Mouse (Mus musculus): ENCODE data around the gene Fam19a3. TPM values are rescaled to one million over a fixed set of nuclear protein-coding genes. Genes with fewer than 3 reads are reported as not detected.

Gene Fam19a3
- polyA plus RNA-seq (2014; fragmentation: Nextera tagmentation; extraction: Ambion mirVana) = 1.0 and 1.9 TPM in 2 replicates

DNA sequence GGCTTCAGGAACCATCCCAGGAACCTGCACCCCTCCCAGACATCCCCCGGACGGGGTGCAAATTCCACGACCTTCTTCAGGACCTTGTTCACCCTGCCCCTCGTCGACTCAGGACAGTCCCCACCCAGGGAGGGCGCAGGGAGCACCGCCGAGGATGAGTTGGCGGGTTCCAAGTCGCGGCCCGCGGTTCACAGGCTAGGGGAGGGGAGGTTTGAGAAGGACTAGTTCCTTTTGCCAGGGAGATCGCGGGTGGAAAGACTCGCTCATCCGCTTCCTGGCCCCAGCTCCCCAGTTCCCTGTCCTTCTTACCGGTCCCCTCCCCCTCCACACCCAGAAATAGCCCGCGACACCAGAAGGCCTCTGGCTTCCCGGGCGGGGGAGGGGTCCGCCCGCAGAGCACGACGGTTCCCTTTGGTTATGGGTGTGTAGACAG is at the start of gene Fam19a3:
Gene Fam19a3, minus strand, starts transcription at position 370 of the 433 bp plus-strand sequence.
- peak within 1 kb of the TSS; percentile 67 to 71 for H3K4me3 ChIP-seq (ENCODE audit: control insufficient read depth in 1 of 2, insufficient read depth in 1 of 2, low read depth in 1 of 2, low read length in 2 of 2)
- ATAC-seq (ENCODE audit: insufficient number of reproducible peaks, insufficient read depth, low FRiP score, low read depth) = peak; percentile 55
- H3K4me1 ChIP-seq (ENCODE audit: control insufficient read depth in 2 of 2, insufficient read depth in 2 of 2, low read length in 2 of 2) = peaks cover 17 to 21% of the 10 kb centered on the region in 2 experiments
- H3K27ac ChIP-seq (replicated peaks in 1 of 2; ENCODE audit: control insufficient read depth in 1 of 2, insufficient read depth in 1 of 2, low read depth in 2 of 2, low read length in 2 of 2) = peak within 1 kb of the TSS; percentile 84 to 93
- H3K4me2 ChIP-seq (ENCODE audit: low read length) = peak within 1 kb of the TSS; percentile 98
- H3K9me3 ChIP-seq (ENCODE audit: control insufficient read depth, low read length) = no peaks in the 10 kb centered on the region
- peak within 1 kb of the TSS; percentile 78 for H3K9ac ChIP-seq (ENCODE audit: low read length)
- 0% methylated on average over 26 of the region's 26 CpGs for WGBS
- H3K36me3 ChIP-seq (ENCODE audit: control insufficient read depth, insufficient read depth, low read length) = peaks cover 16% of the 10 kb centered on the region
- H3K27me3 ChIP-seq (ENCODE audit: control insufficient read depth, insufficient read depth, low read length) = peaks cover 10% of the 10 kb centered on the region

DNA sequence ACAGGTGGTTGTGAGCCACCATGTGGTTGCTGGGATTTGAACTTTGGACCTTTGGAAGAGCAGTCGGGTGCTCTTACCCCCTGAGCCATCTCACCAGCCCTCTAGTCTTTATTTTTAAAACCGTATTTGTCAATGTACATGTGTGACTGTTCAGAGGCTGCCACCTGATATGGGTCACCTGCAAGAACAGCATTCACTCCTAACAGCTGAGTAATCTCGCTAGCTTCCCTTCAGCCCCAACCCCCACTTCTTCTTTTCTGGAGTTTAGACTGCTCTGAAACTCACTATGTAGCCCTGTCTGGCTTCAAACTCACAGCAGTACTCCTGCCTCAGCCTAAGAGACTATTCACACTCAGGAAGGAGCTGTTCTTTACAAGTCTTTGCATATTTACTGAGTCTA is 40.8 kb upstream of the Fam19a3 start:
- Histone ChIP-seq H3K9ac (ENCODE audit: low read length) (no peak overlapping the region), H3K27ac (replicated peaks in 1 of 2; ENCODE audit: control insufficient read depth in 1 of 2, insufficient read depth in 1 of 2, low read depth in 2 of 2, low read length in 2 of 2) (no peak overlapping the region), H3K4me1 (ENCODE audit: control insufficient read depth in 2 of 2, insufficient read depth in 2 of 2, low read length in 2 of 2) (peaks cover 4 to 21% of the 10 kb centered on the region in 2 experiments; a peak in 3 of 4 replicates), H3K9me3 (ENCODE audit: control insufficient read depth, low read length) (no peaks in the 10 kb centered on the region), H3K4me2 (ENCODE audit: low read length) (no peak overlapping the region), H3K36me3 (ENCODE audit: control insufficient read depth, insufficient read depth, low read length) (peaks cover 41% of the 10 kb centered on the region), H3K27me3 (ENCODE audit: control insufficient read depth, insufficient read depth, low read length) (no peaks in the 10 kb centered on the region), H3K4me3 (ENCODE audit: control insufficient read depth in 1 of 2, insufficient read depth in 1 of 2, low read depth in 1 of 2, low read length in 2 of 2) (no peak overlapping the region)
- 83% methylated on average over 3 of the region's 3 CpGs for WGBS
- no peak for ATAC-seq (ENCODE audit: insufficient number of reproducible peaks, insufficient read depth, low FRiP score, low read depth)

DNA sequence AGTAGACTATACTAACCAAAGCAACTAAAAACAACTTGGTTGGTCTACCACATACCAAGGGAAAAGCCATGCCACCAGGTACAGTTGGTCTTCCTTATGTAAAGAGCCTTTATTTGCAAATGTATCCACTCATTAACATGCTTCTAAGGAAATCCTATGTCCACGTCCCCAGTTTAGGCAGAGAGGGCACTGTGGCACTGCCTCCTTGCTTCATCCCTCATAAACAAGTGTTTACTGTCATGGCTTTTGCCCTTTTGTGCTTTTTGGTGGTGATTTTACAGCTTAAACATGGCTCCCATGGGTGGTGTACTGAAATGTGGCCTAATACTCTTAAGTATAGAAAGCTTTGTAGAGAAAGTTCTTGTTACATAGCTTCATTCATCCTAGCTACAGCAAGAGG is 38.8 kb upstream of the Fam19a3 start:
- 61% methylated on average over 1 of the region's 1 CpGs for WGBS
- no peak for ATAC-seq (ENCODE audit: insufficient number of reproducible peaks, insufficient read depth, low FRiP score, low read depth)
- peak overlapping the region; percentile 68 to 96 for H3K27ac ChIP-seq (replicated peaks in 1 of 2; ENCODE audit: control insufficient read depth in 1 of 2, insufficient read depth in 1 of 2, low read depth in 2 of 2, low read length in 2 of 2)
- peaks cover 23% of the 10 kb centered on the region for H3K36me3 ChIP-seq (ENCODE audit: control insufficient read depth, insufficient read depth, low read length)
- H3K9ac ChIP-seq (ENCODE audit: low read length) = no peak overlapping the region
- no peak overlapping the region for H3K4me3 ChIP-seq (ENCODE audit: control insufficient read depth in 1 of 2, insufficient read depth in 1 of 2, low read depth in 1 of 2, low read length in 2 of 2)
- H3K9me3 ChIP-seq (ENCODE audit: control insufficient read depth, low read length) = no peaks in the 10 kb centered on the region
- H3K4me1 ChIP-seq (ENCODE audit: control insufficient read depth in 2 of 2, insufficient read depth in 2 of 2, low read length in 2 of 2) = peaks cover 5 to 38% of the 10 kb centered on the region in 2 experiments
- no peaks in the 10 kb centered on the region for H3K27me3 ChIP-seq (ENCODE audit: control insufficient read depth, insufficient read depth, low read length)
- no peak overlapping the region for H3K4me2 ChIP-seq (ENCODE audit: low read length)

DNA sequence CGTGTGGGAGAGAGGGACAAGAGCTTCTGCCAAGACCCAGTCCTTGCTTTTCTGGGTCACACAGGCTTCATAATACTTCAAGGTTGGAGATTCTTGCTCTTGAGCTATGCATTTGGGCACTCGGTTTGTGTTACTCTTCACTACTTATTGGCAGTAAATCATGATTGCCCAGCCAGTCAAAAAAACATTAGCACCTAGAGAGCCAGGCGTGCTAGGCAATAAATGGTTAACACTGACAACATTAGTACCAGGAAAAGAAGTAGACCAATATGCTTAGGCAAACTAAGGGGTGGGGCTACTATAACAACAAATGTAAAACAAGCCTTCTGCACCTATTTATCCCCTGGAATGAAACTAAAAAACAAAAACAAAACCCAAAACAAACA is 37.1 kb upstream of the Fam19a3 start:
- no peak for ATAC-seq (ENCODE audit: insufficient number of reproducible peaks, insufficient read depth, low FRiP score, low read depth)
- H3K27me3 ChIP-seq (ENCODE audit: control insufficient read depth, insufficient read depth, low read length) = no peaks in the 10 kb centered on the region
- H3K4me3 ChIP-seq (ENCODE audit: control insufficient read depth in 1 of 2, insufficient read depth in 1 of 2, low read depth in 1 of 2, low read length in 2 of 2) = peak overlapping the region; percentile 68 to 94
- peak overlapping the region; percentile 97 for H3K9ac ChIP-seq (ENCODE audit: low read length)
- peak overlapping the region; percentile 78 for H3K4me2 ChIP-seq (ENCODE audit: low read length)
- peaks cover 5 to 40% of the 10 kb centered on the region in 2 experiments for H3K4me1 ChIP-seq (ENCODE audit: control insufficient read depth in 2 of 2, insufficient read depth in 2 of 2, low read length in 2 of 2)
- 4% methylated on average over 3 of the region's 3 CpGs for WGBS
- H3K9me3 ChIP-seq (ENCODE audit: control insufficient read depth, low read length) = no peaks in the 10 kb centered on the region
- H3K36me3 ChIP-seq (ENCODE audit: control insufficient read depth, insufficient read depth, low read length) = peaks cover 16% of the 10 kb centered on the region
- peak overlapping the region; percentile 87 to 96 for H3K27ac ChIP-seq (replicated peaks in 1 of 2; ENCODE audit: control insufficient read depth in 1 of 2, insufficient read depth in 1 of 2, low read depth in 2 of 2, low read length in 2 of 2)

DNA sequence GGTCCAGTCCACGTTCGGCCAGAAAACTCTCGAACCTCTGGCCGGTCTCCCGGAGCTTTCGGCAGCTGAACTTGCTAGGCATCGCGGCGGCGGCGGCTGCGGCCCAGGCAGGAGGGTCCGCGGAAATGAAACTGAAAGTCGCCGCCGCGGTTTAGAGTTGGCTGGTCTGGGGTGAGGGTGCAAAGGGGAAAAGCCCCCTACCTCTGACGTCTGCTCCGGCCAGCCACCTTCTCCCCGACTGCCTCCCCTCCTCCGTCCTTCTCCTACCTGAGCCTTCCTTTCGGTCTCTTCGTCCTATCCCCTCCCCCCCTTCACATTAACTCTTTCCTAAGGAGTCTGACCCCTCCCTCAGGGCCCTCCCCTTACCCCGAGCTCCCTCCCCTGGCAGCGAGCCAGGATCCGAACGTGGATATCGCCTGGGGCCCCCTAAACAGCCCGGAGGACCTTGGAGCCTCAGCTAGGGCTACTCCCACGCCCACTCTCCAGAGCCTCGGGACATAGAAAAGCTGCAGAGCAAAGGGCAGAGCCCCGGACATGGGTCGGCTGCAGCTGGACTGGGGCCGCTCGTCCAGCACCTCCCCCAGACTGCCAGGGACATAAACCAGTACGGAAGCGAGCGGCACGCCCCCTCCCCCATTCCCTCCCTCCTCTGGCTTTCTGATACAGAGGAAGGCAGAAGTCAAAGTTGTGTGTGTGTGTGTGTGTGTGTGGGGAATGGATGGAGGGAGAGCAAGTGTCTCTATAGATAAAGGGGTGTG is 36.5 kb upstream of the Fam19a3 start, which contains the start of gene Mov10:
Gene Mov10, minus strand, starts transcription at position 573 of the 758 bp plus-strand sequence.
- H3K9ac ChIP-seq (ENCODE audit: low read length) = peak within 1 kb of the TSS; percentile 97
- no peaks in the 10 kb centered on the region for H3K27me3 ChIP-seq (ENCODE audit: control insufficient read depth, insufficient read depth, low read length)
- peak within 1 kb of the TSS; percentile 68 to 94 for H3K4me3 ChIP-seq (ENCODE audit: control insufficient read depth in 1 of 2, insufficient read depth in 1 of 2, low read depth in 1 of 2, low read length in 2 of 2)
- peak; percentile 85 for ATAC-seq (ENCODE audit: insufficient number of reproducible peaks, insufficient read depth, low FRiP score, low read depth)
- H3K4me2 ChIP-seq (ENCODE audit: low read length) = peak within 1 kb of the TSS; percentile 78
- peaks cover 16% of the 10 kb centered on the region for H3K36me3 ChIP-seq (ENCODE audit: control insufficient read depth, insufficient read depth, low read length)
- WGBS = under 1% methylated on average over 36 of the region's 40 CpGs
- no peaks in the 10 kb centered on the region for H3K9me3 ChIP-seq (ENCODE audit: control insufficient read depth, low read length)
- H3K27ac ChIP-seq (replicated peaks in 1 of 2; ENCODE audit: control insufficient read depth in 1 of 2, insufficient read depth in 1 of 2, low read depth in 2 of 2, low read length in 2 of 2) = peak within 1 kb of the TSS; percentile 87 to 96
- H3K4me1 ChIP-seq (ENCODE audit: control insufficient read depth in 2 of 2, insufficient read depth in 2 of 2, low read length in 2 of 2) = peaks cover 5 to 40% of the 10 kb centered on the region in 2 experiments

DNA sequence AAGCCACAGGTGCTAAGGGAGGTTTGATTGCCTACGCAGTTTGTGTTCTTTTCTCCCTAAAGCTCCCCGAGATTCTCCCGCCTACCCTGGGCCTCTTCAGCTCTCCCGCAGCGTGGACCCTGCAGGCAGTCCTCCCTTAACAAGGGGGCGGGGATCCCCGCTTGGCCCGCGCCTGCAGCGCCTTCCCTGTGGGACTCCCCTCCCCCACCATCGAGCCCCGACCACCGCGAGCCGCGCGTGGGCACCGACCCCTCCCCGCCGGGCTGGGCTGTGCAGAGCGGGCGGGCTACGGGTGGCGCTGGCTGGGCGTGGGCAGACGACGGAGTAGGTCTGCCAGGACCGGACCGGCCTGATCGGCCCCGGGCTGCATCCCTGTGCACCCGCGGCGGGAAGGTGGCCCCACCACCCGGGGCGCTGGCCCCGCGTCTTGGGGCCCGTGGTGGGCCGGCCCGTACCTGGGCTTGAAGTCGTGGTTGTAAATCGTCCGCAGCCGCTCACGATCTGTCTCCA is 35.9 kb upstream of the Fam19a3 start:
- H3K9me3 ChIP-seq (ENCODE audit: control insufficient read depth, low read length) = no peaks in the 10 kb centered on the region
- peak; percentile 55 for ATAC-seq (ENCODE audit: insufficient number of reproducible peaks, insufficient read depth, low FRiP score, low read depth)
- peaks cover 13% of the 10 kb centered on the region for H3K36me3 ChIP-seq (ENCODE audit: control insufficient read depth, insufficient read depth, low read length)
- peak overlapping the region; percentile 78 for H3K4me2 ChIP-seq (ENCODE audit: low read length)
- peaks cover 5 to 40% of the 10 kb centered on the region in 2 experiments for H3K4me1 ChIP-seq (ENCODE audit: control insufficient read depth in 2 of 2, insufficient read depth in 2 of 2, low read length in 2 of 2)
- H3K9ac ChIP-seq (ENCODE audit: low read length) = peak overlapping the region; percentile 97
- WGBS = under 1% methylated on average over 45 of the region's 46 CpGs
- H3K4me3 ChIP-seq (ENCODE audit: control insufficient read depth in 1 of 2, insufficient read depth in 1 of 2, low read depth in 1 of 2, low read length in 2 of 2) = peak overlapping the region; percentile 68 to 94
- H3K27ac ChIP-seq (replicated peaks in 1 of 2; ENCODE audit: control insufficient read depth in 1 of 2, insufficient read depth in 1 of 2, low read depth in 2 of 2, low read length in 2 of 2) = peak overlapping the region; percentile 87 to 96
- no peaks in the 10 kb centered on the region for H3K27me3 ChIP-seq (ENCODE audit: control insufficient read depth, insufficient read depth, low read length)

DNA sequence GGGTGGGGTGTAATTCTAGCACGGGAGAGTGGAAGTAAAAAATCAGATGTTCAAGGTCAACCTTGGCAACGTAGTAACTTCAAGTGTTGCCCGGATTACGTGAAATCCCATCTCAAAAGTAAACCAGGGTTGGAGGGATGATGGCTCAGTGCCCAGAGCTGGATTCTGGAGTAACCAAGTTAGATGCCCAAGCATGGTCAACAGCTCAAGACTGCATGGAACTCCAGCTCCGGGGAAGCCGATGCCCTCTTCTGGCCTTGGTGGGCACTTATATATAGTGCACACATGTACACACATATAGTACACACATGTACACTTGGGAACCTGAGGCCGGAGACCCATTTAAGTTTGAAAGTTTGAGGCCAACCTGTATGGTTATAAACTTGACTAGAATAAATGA is 34.5 kb upstream of the Fam19a3 start:
- 96% methylated on average over 7 of the region's 7 CpGs for WGBS
- Histone ChIP-seq H3K4me3 (ENCODE audit: control insufficient read depth in 1 of 2, insufficient read depth in 1 of 2, low read depth in 1 of 2, low read length in 2 of 2) (no peak overlapping the region; a peak in 1 of 4 replicates), H3K27me3 (ENCODE audit: control insufficient read depth, insufficient read depth, low read length) (no peaks in the 10 kb centered on the region), H3K36me3 (ENCODE audit: control insufficient read depth, insufficient read depth, low read length) (peaks cover 5% of the 10 kb centered on the region; the same call in 1 of the 2 replicates), H3K4me1 (ENCODE audit: control insufficient read depth in 2 of 2, insufficient read depth in 2 of 2, low read length in 2 of 2) (peaks cover 8 to 46% of the 10 kb centered on the region in 2 experiments), H3K4me2 (ENCODE audit: low read length) (peak overlapping the region; percentile 78), H3K9me3 (ENCODE audit: control insufficient read depth, low read length) (no peaks in the 10 kb centered on the region), H3K27ac (replicated peaks in 1 of 2; ENCODE audit: control insufficient read depth in 1 of 2, insufficient read depth in 1 of 2, low read depth in 2 of 2, low read length in 2 of 2) (no peak overlapping the region), H3K9ac (ENCODE audit: low read length) (no peak overlapping the region)
- no peak for ATAC-seq (ENCODE audit: insufficient number of reproducible peaks, insufficient read depth, low FRiP score, low read depth)
